Mouse (Mus musculus): ENCODE measurements at regions not wholly inside any gene's neighbourhood (a gene's known extent, or its start where the extent isn't known, plus 50 kb on each side); places are given as distances from the start of the nearest gene placed in this dataset.

DNA sequence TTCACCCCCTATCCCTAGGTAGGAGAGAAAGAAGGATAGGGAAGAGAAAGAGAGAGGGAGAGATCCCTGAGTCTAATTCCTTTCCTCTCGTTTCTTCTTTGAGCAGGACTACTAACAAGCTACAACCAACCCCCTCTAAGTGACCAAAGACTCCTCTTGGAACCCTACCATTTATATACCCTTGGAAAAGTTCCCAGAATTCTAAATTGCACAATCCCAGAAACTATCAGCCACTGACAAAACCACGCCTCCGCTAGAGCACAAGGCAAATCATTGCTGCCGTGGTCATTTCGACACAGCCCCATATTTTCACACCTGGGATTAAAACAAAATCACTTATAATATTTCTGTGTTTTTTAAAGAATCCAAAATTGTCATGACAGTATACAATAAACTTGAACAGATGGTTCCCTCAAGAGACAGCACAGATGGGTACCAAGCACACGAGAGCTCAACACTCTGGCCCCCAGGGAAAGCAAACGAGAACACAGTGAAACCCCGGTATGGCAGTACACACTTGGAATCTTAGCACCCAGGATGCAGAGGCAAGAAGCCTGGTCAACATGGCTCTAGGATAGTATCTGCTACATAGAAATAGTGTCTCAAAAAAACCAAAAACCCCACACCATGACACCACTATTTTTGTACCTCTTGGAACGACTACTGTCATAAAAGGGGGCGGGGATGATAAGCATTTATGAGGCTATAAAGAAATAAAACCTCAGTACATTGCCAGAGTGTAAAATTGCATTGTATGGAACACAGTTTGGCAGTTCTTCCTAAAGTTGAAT is 70.9 kb upstream of the Mark1 start:
- Histone ChIP-seq H3K9ac (ENCODE audit: low read length) (no peak overlapping the region), H3K4me3 (ENCODE audit: control insufficient read depth in 1 of 2, insufficient read depth in 1 of 2, low read depth in 1 of 2, low read length in 2 of 2) (no peak overlapping the region), H3K9me3 (ENCODE audit: control insufficient read depth, low read length) (no peaks in the 10 kb centered on the region), H3K27ac (replicated peaks in 1 of 2; ENCODE audit: control insufficient read depth in 1 of 2, insufficient read depth in 1 of 2, low read depth in 2 of 2, low read length in 2 of 2) (no peak overlapping the region), H3K4me1 (ENCODE audit: control insufficient read depth in 2 of 2, insufficient read depth in 2 of 2, low read length in 2 of 2) (peaks cover 6 to 7% of the 10 kb centered on the region in 2 experiments; a peak in 2 of 4 replicates), H3K27me3 (ENCODE audit: control insufficient read depth, insufficient read depth, low read length) (no peaks in the 10 kb centered on the region), H3K36me3 (ENCODE audit: control insufficient read depth, insufficient read depth, low read length) (no peaks in the 10 kb centered on the region), H3K4me2 (ENCODE audit: low read length) (no peak overlapping the region)
- no peak for ATAC-seq (ENCODE audit: insufficient number of reproducible peaks, insufficient read depth, low FRiP score, low read depth)
- WGBS, result 72% methylated on average over 10 of the region's 10 CpGs

DNA sequence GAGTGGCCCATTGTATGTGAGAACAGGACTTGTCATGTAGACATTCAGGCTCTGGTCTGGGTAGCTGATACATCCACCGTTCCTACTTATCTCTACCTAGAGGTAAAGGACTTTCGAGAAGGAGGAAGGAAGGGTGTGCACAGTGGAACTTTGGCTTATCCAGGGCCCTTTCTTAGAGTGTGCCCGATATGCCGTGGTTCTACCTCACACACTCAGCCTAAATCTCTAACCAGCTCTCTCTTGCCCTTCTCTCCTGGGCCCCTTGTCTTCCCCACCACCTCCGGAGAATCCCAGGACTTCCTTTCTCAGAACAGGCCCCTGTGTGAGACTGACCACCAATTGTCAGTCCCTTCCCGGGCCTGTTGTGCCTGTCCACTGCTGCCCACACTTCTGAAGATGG is 68.8 kb upstream of the Mark1 start:
- no peak overlapping the region for H3K27ac ChIP-seq (replicated peaks in 1 of 2; ENCODE audit: control insufficient read depth in 1 of 2, insufficient read depth in 1 of 2, low read depth in 2 of 2, low read length in 2 of 2)
- 48% methylated on average over 6 of the region's 6 CpGs for WGBS
- no peaks in the 10 kb centered on the region for H3K36me3 ChIP-seq (ENCODE audit: control insufficient read depth, insufficient read depth, low read length)
- no peak overlapping the region for H3K4me2 ChIP-seq (ENCODE audit: low read length)
- H3K27me3 ChIP-seq (ENCODE audit: control insufficient read depth, insufficient read depth, low read length), result no peaks in the 10 kb centered on the region
- ATAC-seq (ENCODE audit: insufficient number of reproducible peaks, insufficient read depth, low FRiP score, low read depth), result no peak
- no peak overlapping the region for H3K4me3 ChIP-seq (ENCODE audit: control insufficient read depth in 1 of 2, insufficient read depth in 1 of 2, low read depth in 1 of 2, low read length in 2 of 2)
- peaks cover 6 to 7% of the 10 kb centered on the region in 2 experiments; a peak in 2 of 4 replicates for H3K4me1 ChIP-seq (ENCODE audit: control insufficient read depth in 2 of 2, insufficient read depth in 2 of 2, low read length in 2 of 2)
- no peak overlapping the region for H3K9ac ChIP-seq (ENCODE audit: low read length)
- no peaks in the 10 kb centered on the region for H3K9me3 ChIP-seq (ENCODE audit: control insufficient read depth, low read length)

DNA sequence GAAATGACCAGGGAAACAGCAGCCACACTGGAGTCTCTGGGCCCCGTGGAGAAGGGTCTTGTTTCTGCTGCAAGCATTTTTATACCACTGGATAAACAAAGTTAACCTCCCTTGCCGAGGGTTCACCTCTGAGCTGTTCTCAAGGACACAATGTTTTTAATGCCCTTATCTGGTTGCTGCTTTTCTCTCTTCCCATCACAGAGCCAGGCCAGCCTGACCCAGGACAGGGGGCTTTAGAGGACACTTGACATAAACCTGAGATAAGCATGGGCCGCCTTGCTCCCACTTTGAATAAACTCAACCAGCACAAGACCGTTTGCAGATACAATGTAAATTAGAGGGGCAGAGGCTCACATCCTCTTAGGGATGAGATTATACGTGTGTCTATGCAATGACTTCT is 68.3 kb upstream of the Mark1 start:
- H3K4me2 ChIP-seq (ENCODE audit: low read length), result no peak overlapping the region
- H3K27ac ChIP-seq (replicated peaks in 1 of 2; ENCODE audit: control insufficient read depth in 1 of 2, insufficient read depth in 1 of 2, low read depth in 2 of 2, low read length in 2 of 2), result no peak overlapping the region
- no peaks in the 10 kb centered on the region for H3K9me3 ChIP-seq (ENCODE audit: control insufficient read depth, low read length)
- no peak overlapping the region for H3K9ac ChIP-seq (ENCODE audit: low read length)
- no peaks in the 10 kb centered on the region for H3K27me3 ChIP-seq (ENCODE audit: control insufficient read depth, insufficient read depth, low read length)
- H3K4me3 ChIP-seq (ENCODE audit: control insufficient read depth in 1 of 2, insufficient read depth in 1 of 2, low read depth in 1 of 2, low read length in 2 of 2), result no peak overlapping the region
- H3K36me3 ChIP-seq (ENCODE audit: control insufficient read depth, insufficient read depth, low read length), result no peaks in the 10 kb centered on the region
- ATAC-seq (ENCODE audit: insufficient number of reproducible peaks, insufficient read depth, low FRiP score, low read depth), result no peak
- WGBS, result 13% methylated on average over 5 of the region's 5 CpGs
- peaks cover 6 to 7% of the 10 kb centered on the region in 2 experiments; a peak in 2 of 4 replicates for H3K4me1 ChIP-seq (ENCODE audit: control insufficient read depth in 2 of 2, insufficient read depth in 2 of 2, low read length in 2 of 2)

DNA sequence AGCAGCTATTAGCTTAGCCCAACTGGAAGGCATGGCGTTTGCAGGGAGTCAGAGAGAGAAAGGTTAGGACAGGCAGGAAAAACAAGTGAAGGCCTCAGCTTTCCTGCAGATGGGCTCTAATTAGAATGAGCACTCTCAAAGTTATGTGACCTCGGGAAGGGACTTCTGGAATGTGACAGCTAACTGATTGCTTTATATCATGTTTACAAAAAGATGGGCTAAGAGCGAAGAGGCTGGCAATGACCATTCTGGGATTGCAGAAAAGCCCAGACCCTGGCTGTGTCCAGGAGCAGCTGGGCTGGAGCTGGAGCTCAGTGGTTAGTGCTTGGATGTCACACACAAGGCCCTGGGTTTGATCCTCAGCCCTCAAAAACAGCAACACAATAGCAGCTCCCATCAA is 65.7 kb upstream of the Mark1 start:
- WGBS, result 36% methylated on average over 3 of the region's 3 CpGs
- Histone ChIP-seq H3K4me1 (ENCODE audit: control insufficient read depth in 2 of 2, insufficient read depth in 2 of 2, low read length in 2 of 2) (peaks cover 6% of the 10 kb centered on the region in 2 experiments; a peak in 2 of 4 replicates), H3K27me3 (ENCODE audit: control insufficient read depth, insufficient read depth, low read length) (no peaks in the 10 kb centered on the region), H3K9me3 (ENCODE audit: control insufficient read depth, low read length) (no peaks in the 10 kb centered on the region), H3K4me3 (ENCODE audit: control insufficient read depth in 1 of 2, insufficient read depth in 1 of 2, low read depth in 1 of 2, low read length in 2 of 2) (no peak overlapping the region), H3K36me3 (ENCODE audit: control insufficient read depth, insufficient read depth, low read length) (no peaks in the 10 kb centered on the region), H3K4me2 (ENCODE audit: low read length) (no peak overlapping the region), H3K27ac (replicated peaks in 1 of 2; ENCODE audit: control insufficient read depth in 1 of 2, insufficient read depth in 1 of 2, low read depth in 2 of 2, low read length in 2 of 2) (no peak overlapping the region), H3K9ac (ENCODE audit: low read length) (no peak overlapping the region)
- no peak for ATAC-seq (ENCODE audit: insufficient number of reproducible peaks, insufficient read depth, low FRiP score, low read depth)

DNA sequence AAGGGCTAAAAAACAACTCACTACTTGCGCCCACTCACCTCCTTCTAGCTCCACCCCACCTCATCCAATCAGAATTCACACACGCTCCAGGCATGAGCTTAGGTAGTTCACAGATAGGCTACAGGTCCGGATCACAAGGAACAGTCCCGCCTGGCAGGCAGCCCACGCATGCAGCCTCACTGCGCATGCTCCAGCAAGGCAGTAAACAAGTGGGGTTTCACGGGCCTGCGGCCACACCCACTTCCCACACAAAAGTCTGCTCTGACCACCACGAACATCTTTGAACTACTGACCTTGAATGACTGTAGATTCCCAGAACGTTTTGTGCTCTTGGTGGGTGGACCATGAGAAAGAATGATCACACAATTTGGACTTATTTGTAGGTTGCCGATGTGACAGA is 62.7 kb upstream of the Mark1 start:
- Histone ChIP-seq H3K36me3 (ENCODE audit: control insufficient read depth, insufficient read depth, low read length) (no peaks in the 10 kb centered on the region), H3K9ac (ENCODE audit: low read length) (no peak overlapping the region), H3K27me3 (ENCODE audit: control insufficient read depth, insufficient read depth, low read length) (no peaks in the 10 kb centered on the region), H3K4me2 (ENCODE audit: low read length) (no peak overlapping the region), H3K9me3 (ENCODE audit: control insufficient read depth, low read length) (no peaks in the 10 kb centered on the region), H3K4me3 (ENCODE audit: control insufficient read depth in 1 of 2, insufficient read depth in 1 of 2, low read depth in 1 of 2, low read length in 2 of 2) (no peak overlapping the region), H3K27ac (replicated peaks in 1 of 2; ENCODE audit: control insufficient read depth in 1 of 2, insufficient read depth in 1 of 2, low read depth in 2 of 2, low read length in 2 of 2) (no peak overlapping the region), H3K4me1 (ENCODE audit: control insufficient read depth in 2 of 2, insufficient read depth in 2 of 2, low read length in 2 of 2) (no peaks in the 10 kb centered on the region; a peak in 1 of 4 replicates)
- 69% methylated on average over 11 of the region's 11 CpGs for WGBS
- ATAC-seq (ENCODE audit: insufficient number of reproducible peaks, insufficient read depth, low FRiP score, low read depth), result no peak

DNA sequence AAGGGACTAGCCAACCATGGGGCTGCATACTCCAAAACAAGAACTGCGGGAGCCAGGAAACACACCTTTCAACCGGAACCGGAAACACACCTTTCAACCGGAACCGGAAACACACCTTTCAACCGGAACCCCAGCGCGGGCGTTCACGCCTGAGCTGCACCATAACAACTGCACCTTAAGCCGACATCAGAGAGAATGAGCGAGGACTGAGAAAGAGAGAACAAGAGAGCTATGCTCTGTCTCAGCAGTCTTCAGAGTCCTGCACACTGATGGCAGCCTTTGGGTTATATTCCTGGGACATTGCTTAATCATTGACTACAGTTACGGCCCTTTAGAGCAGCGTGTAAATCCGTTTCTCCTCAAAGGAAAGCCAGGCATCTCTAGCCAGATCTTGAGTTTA is 58.1 kb upstream of the Mark1 start:
- Histone ChIP-seq H3K27ac (replicated peaks in 1 of 2; ENCODE audit: control insufficient read depth in 1 of 2, insufficient read depth in 1 of 2, low read depth in 2 of 2, low read length in 2 of 2) (no peak overlapping the region), H3K4me3 (ENCODE audit: control insufficient read depth in 1 of 2, insufficient read depth in 1 of 2, low read depth in 1 of 2, low read length in 2 of 2) (no peak overlapping the region), H3K4me1 (ENCODE audit: control insufficient read depth in 2 of 2, insufficient read depth in 2 of 2, low read length in 2 of 2) (no peaks in the 10 kb centered on the region), H3K4me2 (ENCODE audit: low read length) (no peak overlapping the region), H3K9me3 (ENCODE audit: control insufficient read depth, low read length) (no peaks in the 10 kb centered on the region), H3K36me3 (ENCODE audit: control insufficient read depth, insufficient read depth, low read length) (no peaks in the 10 kb centered on the region), H3K9ac (ENCODE audit: low read length) (no peak overlapping the region), H3K27me3 (ENCODE audit: control insufficient read depth, insufficient read depth, low read length) (no peaks in the 10 kb centered on the region)
- WGBS, result 93% methylated on average over 15 of the region's 15 CpGs
- ATAC-seq (ENCODE audit: insufficient number of reproducible peaks, insufficient read depth, low FRiP score, low read depth), result no peak

DNA sequence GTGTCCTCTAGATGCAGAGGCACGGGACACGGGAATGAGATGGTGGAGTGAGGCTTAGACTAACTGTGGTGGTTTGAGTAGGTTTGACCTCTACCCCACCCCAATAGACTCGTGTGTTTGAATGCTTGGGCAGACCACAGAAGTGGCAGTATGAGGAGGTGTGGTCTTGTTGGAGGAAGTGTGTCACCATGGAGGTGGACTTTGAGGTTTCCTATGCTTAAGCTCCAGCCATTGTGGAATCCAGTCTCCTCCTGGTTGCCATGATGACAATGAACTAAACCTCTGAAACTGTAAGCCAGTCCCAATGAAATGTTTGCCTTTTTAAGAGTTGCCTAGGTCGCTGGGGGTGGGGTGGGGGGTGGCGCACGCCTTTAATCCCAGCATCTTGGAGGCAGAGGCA is 53.3 kb upstream of the Mark1 start:
- H3K4me2 ChIP-seq (ENCODE audit: low read length), result no peak overlapping the region
- H3K4me3 ChIP-seq (ENCODE audit: control insufficient read depth in 1 of 2, insufficient read depth in 1 of 2, low read depth in 1 of 2, low read length in 2 of 2), result no peak overlapping the region
- H3K9ac ChIP-seq (ENCODE audit: low read length), result no peak overlapping the region
- WGBS, result 85% methylated on average over 6 of the region's 6 CpGs
- H3K27me3 ChIP-seq (ENCODE audit: control insufficient read depth, insufficient read depth, low read length), result no peaks in the 10 kb centered on the region
- H3K36me3 ChIP-seq (ENCODE audit: control insufficient read depth, insufficient read depth, low read length), result no peaks in the 10 kb centered on the region
- peaks cover 6 to 7% of the 10 kb centered on the region in 2 experiments for H3K4me1 ChIP-seq (ENCODE audit: control insufficient read depth in 2 of 2, insufficient read depth in 2 of 2, low read length in 2 of 2)
- H3K9me3 ChIP-seq (ENCODE audit: control insufficient read depth, low read length), result no peaks in the 10 kb centered on the region
- no peak for ATAC-seq (ENCODE audit: insufficient number of reproducible peaks, insufficient read depth, low FRiP score, low read depth)
- no peak overlapping the region for H3K27ac ChIP-seq (replicated peaks in 1 of 2; ENCODE audit: control insufficient read depth in 1 of 2, insufficient read depth in 1 of 2, low read depth in 2 of 2, low read length in 2 of 2)

DNA sequence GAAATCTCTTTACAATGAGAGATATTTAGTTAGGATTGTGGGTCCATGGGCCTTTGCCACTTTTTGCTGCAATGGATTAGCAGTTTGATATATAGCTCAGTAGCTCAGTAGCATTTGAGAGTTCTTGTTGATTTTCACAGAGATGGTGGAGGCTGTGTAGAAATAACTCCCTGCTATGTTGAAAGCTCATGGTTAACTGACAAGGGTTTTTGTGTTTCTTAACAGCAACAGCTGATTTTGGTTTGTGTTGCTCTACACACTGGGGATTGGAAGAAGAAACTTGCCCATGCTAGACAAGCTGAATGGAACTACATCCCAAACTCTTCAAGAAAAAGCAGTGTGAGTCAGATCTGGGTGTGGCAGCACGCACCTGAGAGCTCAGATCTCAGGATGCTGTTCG is 50.6 kb upstream of the Mark1 start:
- no peak for ATAC-seq (ENCODE audit: insufficient number of reproducible peaks, insufficient read depth, low FRiP score, low read depth)
- 87% methylated on average over 2 of the region's 2 CpGs for WGBS
- Histone ChIP-seq H3K9ac (ENCODE audit: low read length) (no peak overlapping the region), H3K27me3 (ENCODE audit: control insufficient read depth, insufficient read depth, low read length) (no peaks in the 10 kb centered on the region), H3K4me1 (ENCODE audit: control insufficient read depth in 2 of 2, insufficient read depth in 2 of 2, low read length in 2 of 2) (peaks cover 13% of the 10 kb centered on the region in 2 experiments), H3K36me3 (ENCODE audit: control insufficient read depth, insufficient read depth, low read length) (no peaks in the 10 kb centered on the region), H3K9me3 (ENCODE audit: control insufficient read depth, low read length) (no peaks in the 10 kb centered on the region), H3K4me3 (ENCODE audit: control insufficient read depth in 1 of 2, insufficient read depth in 1 of 2, low read depth in 1 of 2, low read length in 2 of 2) (no peak overlapping the region), H3K27ac (replicated peaks in 1 of 2; ENCODE audit: control insufficient read depth in 1 of 2, insufficient read depth in 1 of 2, low read depth in 2 of 2, low read length in 2 of 2) (no peak overlapping the region), H3K4me2 (ENCODE audit: low read length) (no peak overlapping the region)
